In the genomic region with DNA sequence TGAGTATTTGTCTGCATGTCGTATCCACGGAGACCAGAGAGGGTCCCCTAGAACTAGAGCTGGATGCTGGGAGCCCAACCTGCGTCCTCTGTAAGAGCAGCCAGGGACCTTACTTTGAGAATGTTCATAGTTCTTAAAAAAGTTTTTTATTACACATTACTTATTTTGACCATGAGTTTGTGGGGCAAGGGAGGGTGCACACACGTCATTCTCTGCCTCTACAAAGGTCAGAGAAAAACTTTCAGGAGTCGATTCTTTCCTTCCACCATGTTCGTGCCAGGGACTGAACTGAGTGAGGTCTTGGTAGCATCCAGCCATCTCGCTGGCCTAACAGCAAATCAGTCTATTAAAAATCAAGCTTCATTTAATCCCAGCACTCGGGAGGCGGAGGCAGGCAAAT, we compare ENCODE assay signal across 22 mouse cellular contexts.
A peak's percentile ranks its signal among the peaks of the same experiment; 100 is the strongest.
DNase-seq lines count a peak whose midpoint lies in the region; ATAC-seq and TF ChIP-seq lines count a peak whose summit lies in the region.
"Had no signal": no experiment of that assay in that cellular context is flagged by ENCODE, and none has a peak within 500 bp of the region (broad histone marks: within the 10 kb centered on the region; RNA-seq: fewer than 3 reads in every experiment).

No protein-coding gene starts in this region.

- no peaks in the 10 kb centered on the region for H3K4me1 ChIP-seq in midbrain, embryonic 11.5 days (ENCODE audit: control insufficient read depth, insufficient read depth, low read length)
- H3K4me1 ChIP-seq in midbrain, postnatal 0 days (ENCODE audit: insufficient read depth, low read length), result no peaks in the 10 kb centered on the region

- H3K36me3 ChIP-seq in midbrain, embryonic 11.5 days (ENCODE audit: control insufficient read depth, insufficient read depth, low read length), result no peaks in the 10 kb centered on the region
- H3K36me3 ChIP-seq in midbrain, postnatal 0 days (ENCODE audit: insufficient read depth, low read length), result no peaks in the 10 kb centered on the region
- H3K36me3 ChIP-seq: G1E had no signal

- H3K4me2 ChIP-seq in midbrain, embryonic 11.5 days, result no peak overlapping the region
- H3K4me2 ChIP-seq in midbrain, postnatal 0 days (ENCODE audit: low read depth, low read length, poor library complexity, severe bottlenecking), result no peak overlapping the region

- H3K27me3 ChIP-seq in midbrain, embryonic 11.5 days (ENCODE audit: control insufficient read depth, insufficient read depth, low read length), result no peaks in the 10 kb centered on the region
- no peaks in the 10 kb centered on the region for H3K27me3 ChIP-seq in midbrain, postnatal 0 days (ENCODE audit: insufficient read depth, low read length)
- H3K27me3 ChIP-seq: CH12.LX, Patski had no signal

- no peaks in the 10 kb centered on the region for H3K9me3 ChIP-seq in midbrain, embryonic 11.5 days (ENCODE audit: control insufficient read depth, low read length)
- H3K9me3 ChIP-seq in midbrain, postnatal 0 days (ENCODE audit: low read length), result no peaks in the 10 kb centered on the region
- H3K9me3 ChIP-seq: G1E had no signal

- intact Hi-C loops in heart, postnatal 10 days (cut with DNase I), result no loop called here

- DNase-seq in adrenal gland, adult 2 months, result peak; percentile 53
- DNase-seq in adrenal gland, adult 18-20 months (ENCODE audit: low spot score in 2 of 2), result no peak
- DNase-seq in adrenal gland, postnatal 36 days, result peak; percentile 26 to 38
- DNase-seq in adrenal gland, postnatal 10 days, result no peak
- peak; percentile 65 for DNase-seq in heart, adult 11 months
- no peak for DNase-seq in heart, postnatal 10 days
- DNase-seq in midbrain, embryonic 11.5 days (ENCODE audit: low spot score, missing footprints), result peak; percentile 4
- no peak for DNase-seq in midbrain, postnatal 0 days (ENCODE audit: low spot score)
- DNase-seq: adrenal gland, adult 8-10 months; adrenal gland, postnatal 25 days; B cell, adult 2 months; cerebellum, adult 11 months; cerebellum, adult 11-12 months; cerebellum, adult 18-20 months; cerebellum, adult 2 months; cerebellum, adult 8-10 months; cerebellum, adult 9-10 months had no signal

- no peak for TF ChIP-seq CTCF in midbrain, postnatal 0 days (IDR thresholded peaks at IDR 0.05)

- no peak overlapping the region for H3K9ac ChIP-seq in midbrain, embryonic 11.5 days (ENCODE audit: low read length)
- H3K9ac ChIP-seq in midbrain, postnatal 0 days (replicated peaks; ENCODE audit: low read length, poor library complexity, severe bottlenecking), result no peak overlapping the region

- H3K4me3 ChIP-seq in midbrain, embryonic 11.5 days (ENCODE audit: low read depth, low read length), result no peak overlapping the region
- H3K4me3 ChIP-seq in midbrain, postnatal 0 days (ENCODE audit: low read depth, low read length), result no peak overlapping the region

- H3K27ac ChIP-seq in midbrain, embryonic 11.5 days (ENCODE audit: low read depth, low read length), result no peak overlapping the region
- no peak overlapping the region for H3K27ac ChIP-seq in midbrain, postnatal 0 days (ENCODE audit: low read depth, low read length)

- 82% methylated on average over 9 of the region's 9 CpGs for WGBS in midbrain, embryonic 11.5 days
- 82% methylated on average over 9 of the region's 9 CpGs for WGBS in midbrain, postnatal 0 days

- ATAC-seq in midbrain, embryonic 11.5 days (ENCODE audit: low FRiP score), result no peak
- ATAC-seq in midbrain, postnatal 0 days (ENCODE audit: low FRiP score), result no peak
- ATAC-seq: activated CD4-positive, CD25-positive, alpha-beta regulatory T cell, adult 4 months; CD4-positive, CD25-positive, alpha-beta regulatory T cell, adult 4 months; Patski had no signal

Comparison
In these comparisons a context has a peak if more than half of its experiments do, and no peak if none do; other contexts are left out.
1. DNase-seq: peak in adrenal gland, adult 2 months (single experiment), adrenal gland, postnatal 36 days (2 of 2), heart, adult 11 months (single experiment) and midbrain, embryonic 11.5 days (single experiment); none in adrenal gland, adult 18-20 months (0 of 2), adrenal gland, postnatal 10 days (single experiment), heart, postnatal 10 days (0 of 2) and midbrain, postnatal 0 days (single experiment).